Mouse (Mus musculus): ENCODE measurements around the gene Arl4d.
"Not testable (repeated sequence)": the region's sequence is repeated elsewhere in the genome, so short reads cannot be mapped to it uniquely, and the experiment has no call there.

Gene Arl4d

DNA sequence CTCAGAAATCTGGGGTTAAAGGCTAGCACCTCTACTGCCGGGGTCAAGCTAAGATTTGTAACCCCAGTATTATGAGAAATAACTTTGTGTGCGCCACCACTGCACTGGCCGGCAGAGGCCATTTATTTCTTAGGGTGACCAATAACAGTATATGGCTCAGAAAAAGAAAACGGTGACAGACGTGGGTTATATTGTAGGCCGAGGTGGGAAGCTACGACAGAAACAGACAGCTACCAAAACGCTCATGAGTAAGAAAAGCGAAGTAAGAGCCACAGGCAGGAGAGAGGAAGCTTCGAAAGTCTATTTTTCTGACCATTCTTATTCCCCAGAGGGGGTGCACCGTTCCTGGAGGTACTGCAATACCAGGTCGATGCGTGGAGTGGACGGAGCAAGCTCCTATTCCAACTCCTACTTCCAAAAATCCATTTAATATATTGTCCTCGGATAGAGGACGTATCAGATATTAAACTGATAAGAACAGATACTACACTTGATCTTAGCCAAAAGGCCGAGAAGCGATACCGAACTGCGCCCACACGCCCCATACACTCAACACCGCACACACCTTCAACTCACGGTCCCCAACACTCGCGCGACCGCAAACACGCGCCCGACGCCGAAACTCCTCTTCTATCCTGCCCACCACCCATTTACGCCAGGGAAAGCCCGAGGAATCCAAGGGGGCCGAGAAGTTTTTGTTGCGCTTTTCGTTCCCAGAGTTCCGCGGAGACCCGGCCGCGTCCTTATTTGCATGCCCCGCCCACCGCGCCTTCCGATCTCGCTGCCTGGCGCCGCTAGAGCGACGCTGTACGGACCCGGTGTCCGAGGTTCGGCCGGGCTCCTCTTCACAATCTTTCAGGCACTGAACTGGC is 19.7 kb upstream of the Arl4d start:
- DNase-seq (ENCODE audit: low spot score), result peak; percentile 88

DNA sequence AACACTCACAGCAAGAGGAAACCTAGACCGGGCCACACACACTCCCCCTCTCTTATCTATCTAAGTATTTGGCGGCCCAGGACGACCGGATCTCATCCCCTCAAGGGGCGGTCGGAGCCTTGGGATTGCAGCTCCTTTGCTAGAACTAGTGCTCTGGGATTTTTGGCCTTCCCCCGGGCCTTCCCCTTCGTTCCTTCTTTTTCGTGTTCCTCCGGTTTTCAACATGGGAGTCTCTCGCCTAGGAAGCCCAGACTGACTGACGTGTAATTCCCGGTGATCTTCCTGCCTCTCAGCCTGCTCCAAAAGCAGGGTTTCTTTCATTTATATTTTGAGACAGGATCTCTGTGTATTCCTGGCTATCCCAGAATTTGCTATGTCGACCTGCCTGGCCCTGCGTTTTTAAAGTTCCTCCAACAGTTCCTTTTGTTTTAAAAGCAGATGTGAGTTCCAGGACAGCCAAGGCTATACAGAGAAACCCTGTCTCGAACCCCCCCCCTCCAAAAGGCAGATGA is 19.0 kb upstream of the Arl4d start:
- DNase-seq (ENCODE audit: low spot score), result not testable (repeated sequence)

DNA sequence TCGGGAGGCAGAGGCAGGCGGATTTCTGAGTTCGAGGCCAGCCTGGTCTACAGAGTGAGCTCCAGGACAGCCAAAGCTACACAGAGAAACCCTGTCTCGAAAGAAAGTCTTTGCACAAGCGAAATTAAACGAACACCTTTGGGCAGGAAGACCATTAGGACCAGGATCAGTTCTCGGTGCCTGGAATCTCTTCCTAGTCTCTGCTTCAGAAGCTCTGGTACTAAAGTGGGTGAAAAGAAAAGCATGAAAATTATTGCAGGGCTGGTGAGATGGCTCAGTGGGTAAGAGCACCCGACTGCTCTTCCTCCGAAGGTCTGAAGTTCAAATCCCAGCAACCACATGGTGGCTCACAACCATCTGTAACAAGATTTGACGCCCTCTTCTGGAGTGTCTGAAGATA is 18.2 kb upstream of the Arl4d start:
- not testable (repeated sequence) for DNase-seq (ENCODE audit: low spot score)

DNA sequence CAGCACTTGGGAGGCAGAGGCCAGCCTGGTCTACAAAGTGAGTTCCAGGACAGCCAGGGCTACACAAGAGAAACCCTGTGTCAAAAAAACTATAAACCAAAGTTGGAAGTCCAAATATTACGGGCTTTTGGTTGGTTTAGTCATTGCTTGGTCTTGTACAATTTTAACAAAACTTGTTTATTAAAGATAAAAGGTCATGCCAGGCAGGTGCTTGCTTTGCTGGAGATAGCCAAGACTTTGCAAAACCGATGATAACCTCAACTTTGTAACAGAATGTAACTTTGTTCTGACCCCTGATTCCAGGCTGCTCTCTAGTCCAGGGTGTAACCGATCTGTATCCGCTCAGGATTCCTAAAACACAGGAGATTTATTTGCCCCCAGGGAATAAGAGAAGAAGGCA is 9.0 kb upstream of the Arl4d start:
- DNase-seq (ENCODE audit: low spot score), result no peak

DNA sequence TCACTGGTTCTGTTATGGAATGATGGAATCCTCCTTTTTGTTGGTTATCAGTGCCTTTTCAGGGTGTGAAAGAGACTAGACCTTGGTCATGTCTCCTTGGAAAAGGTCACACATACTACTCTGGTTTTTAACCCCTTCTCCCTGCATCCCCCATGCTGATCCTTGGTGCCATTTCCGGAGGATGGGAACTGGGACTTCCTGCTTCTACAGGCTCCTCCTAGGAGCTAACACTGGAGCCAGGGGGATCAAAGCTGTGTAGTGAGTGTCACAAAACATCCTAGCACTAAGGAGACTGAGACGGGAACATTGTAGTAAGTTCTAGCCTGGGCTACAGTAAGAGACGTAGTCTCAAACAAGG is 7.8 kb upstream of the Arl4d start:
- peak; percentile 43 for DNase-seq (ENCODE audit: low spot score)

DNA sequence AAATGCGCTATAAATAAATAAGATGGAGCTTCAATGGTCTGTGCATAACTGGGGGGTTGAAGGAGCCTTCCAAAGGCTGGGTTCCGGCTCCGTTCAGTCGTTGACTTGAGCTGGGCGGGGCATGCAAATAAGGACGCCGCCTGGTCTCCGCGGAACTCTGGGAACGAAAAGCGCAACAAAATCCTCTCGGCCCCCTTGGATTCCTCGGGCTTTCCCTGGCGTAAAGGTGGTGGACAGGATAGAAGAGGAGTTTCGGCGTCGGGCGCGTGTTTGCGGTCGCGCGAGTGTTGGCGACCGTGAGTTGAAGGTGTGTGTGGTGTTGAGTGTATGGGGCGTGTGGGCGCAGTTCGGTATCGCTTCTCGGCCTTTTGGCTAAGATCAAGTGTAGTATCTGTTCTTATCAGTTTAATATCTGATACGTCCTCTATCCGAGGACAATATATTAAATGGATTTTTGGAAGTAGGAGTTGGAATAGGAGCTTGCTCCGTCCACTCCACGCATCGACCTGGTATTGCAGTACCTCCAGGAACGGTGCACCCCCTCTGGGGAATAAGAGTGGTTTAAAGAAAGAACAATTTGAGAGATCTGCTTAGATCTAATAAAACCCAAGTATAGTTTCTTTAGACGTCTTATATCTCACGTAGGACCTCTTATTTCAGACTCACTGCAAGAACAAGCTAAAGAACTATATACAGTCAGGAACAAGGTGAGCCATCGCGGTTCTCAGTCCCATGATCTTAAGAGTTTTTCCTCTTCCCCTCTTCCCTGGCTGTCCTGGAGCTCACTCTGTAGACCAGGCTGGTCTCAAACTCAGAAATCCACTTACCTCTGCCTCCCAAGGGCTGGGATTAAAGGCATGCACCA is 7.2 kb upstream of the Arl4d start:
- DNase-seq (ENCODE audit: low spot score), result peak; percentile 93

DNA sequence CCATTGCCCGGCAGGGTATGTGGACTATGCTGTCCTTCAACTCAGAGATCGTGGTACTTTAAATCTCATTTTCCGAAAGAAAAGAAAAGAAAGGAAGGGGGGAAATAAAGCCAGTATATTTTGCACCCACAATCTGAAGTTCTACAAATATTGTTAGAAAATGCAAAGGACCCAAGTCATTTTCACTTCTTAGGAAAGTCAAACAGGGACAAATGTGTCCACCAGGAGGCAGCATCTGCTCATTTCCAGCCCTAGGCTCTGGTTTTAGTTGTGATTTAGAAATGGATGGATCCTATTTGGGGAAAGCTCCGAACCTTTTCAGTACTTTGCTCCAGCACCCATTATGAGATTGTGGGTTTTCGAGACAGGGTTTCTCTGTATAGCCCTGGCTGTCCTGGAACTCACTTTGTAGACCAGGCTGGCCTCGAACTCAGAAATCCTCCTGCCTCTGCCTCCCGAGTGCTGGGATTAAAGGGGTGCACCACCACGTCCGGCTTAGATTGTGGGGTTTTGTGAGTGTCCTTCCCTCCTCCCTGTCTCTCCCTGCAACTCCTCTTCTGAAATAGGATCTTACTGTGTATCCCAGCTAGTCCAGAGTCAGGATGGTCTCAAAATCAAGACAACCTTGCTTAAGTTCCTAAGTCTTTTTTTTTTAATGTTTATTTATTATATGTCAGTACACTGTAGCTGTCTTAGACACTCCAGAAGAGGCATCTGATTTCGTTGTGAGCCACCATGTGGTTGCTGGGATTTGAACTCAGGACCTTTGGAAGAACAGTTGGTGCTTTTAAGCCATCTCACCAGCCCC is 6.4 kb upstream of the Arl4d start:
- DNase-seq (ENCODE audit: low spot score), result peak; percentile 87

DNA sequence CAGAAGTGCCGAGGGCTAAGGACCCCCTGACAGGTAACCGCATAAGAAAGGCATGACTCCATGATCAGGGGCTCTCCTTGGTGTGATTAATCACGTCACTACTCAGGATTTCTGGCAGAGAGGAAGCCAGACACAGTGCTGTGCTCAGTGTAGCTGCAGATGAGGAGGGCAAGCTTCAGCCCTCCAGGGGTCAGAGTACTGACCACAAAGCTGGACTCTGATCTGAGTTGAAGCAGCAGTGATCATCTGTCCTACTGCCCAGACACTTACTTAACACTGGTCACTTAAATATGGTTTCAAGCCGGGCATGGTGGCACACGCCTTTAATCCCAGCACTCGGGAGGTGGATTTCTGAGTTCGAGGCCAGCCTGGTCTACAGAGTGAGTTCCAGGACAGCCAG is 4.2 kb upstream of the Arl4d start:
- no peak for DNase-seq (ENCODE audit: low spot score)

DNA sequence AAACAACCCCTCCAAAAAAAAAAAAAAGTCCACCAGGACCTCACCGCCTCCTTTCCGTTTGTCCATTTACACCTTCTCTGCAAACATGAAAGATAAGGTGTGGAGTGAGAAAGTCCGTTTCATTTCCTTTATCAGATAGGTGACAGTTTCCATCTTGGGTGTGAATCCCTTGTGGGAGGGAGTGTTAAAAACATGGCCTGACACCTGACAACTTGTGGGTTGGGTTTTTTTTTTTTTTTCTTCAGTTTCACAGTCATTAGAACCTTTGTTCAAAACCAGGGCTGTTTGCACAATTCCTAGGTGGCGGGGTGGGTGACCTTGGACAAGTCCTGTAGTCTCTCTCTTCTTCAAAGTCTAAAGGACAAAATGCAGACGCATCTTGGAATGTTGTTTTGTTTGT is 3.6 kb upstream of the Arl4d start:
- no peak for DNase-seq (ENCODE audit: low spot score)

DNA sequence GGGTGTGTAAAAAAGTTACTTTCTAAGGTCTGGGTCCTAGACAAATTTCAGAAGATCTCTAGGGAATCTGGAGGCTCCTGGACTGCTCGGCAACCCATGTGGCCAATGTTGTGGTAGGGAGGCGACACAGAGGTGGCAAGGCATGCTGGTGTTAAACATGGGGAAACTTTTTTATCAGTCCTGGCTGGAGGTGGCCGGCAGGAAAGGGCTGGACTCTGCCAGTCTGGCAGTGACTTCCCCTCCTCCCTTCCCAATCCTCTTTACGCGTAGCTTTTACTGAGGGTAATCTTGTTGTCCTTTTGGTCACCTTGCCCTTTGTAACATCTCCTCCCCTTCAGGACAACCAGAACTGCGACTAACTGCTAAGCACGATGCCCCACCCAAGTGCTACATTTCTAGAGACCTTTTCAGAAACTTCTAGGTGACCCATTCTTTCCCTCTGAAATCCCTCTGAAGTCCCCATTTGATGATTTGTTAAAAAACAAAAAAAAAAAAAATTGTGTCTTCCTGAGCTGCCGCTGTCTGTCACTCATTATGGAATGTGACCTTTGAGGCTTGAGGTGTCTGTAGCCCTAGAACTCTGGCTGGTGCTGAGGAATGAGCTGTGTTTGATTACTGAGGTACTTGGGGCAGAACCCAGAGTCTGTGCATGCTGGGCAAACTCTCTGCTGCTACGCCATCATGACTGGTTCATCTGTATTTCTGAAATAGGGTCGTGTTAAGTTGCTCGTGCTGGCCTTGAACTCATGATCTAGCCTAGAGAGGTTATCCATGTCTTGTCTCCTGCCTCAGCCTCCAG is 1.9 kb upstream of the Arl4d start:
- DNase-seq (ENCODE audit: low spot score), result no peak

DNA sequence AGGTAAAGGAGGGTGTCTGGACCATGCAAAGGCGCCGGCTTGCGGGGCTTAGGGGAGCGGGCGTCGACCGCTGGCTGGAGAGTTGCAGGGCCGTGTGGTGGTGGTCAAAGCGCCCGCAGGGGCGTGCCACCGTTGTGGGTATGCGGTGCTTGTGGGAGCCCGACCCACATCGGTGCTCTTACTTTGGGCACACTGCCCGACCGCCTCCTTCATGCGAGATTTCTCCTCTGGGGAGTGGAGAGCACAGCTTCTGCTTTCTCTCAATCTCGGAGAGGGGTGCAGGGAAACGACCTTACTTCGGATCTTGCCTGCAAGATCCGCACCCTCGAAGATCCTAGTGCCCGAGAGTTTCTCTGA is 273 bp downstream of the Arl4d start:
- DNase-seq (ENCODE audit: low spot score), result no peak

DNA sequence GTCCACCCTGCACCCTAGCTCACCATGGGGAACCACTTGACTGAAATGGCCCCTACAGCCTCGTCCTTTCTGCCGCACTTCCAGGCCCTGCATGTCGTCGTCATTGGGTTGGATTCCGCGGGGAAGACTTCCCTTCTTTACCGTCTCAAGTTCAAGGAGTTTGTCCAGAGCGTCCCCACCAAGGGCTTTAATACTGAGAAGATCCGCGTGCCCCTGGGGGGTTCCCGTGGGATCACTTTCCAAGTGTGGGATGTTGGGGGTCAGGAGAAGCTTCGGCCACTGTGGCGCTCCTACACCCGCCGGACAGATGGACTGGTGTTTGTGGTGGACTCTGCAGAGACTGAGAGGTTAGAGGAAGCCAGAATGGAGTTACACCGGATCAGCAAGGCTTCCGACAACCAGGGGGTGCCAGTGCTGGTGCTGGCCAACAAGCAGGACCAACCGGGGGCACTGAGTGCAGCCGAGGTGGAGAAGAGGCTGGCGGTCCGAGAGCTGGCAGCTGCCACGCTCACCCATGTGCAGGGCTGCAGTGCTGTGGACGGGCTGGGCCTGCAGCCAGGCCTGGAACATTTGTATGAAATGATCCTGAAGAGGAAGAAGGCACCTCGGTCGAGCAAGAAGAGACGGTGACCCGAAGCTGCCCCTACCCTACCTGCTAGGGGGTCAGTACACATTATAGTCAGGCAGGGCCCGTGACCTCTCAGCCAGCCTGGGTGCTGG is 1.4 kb downstream of the Arl4d start:
- DNase-seq (ENCODE audit: low spot score), result no peak

DNA sequence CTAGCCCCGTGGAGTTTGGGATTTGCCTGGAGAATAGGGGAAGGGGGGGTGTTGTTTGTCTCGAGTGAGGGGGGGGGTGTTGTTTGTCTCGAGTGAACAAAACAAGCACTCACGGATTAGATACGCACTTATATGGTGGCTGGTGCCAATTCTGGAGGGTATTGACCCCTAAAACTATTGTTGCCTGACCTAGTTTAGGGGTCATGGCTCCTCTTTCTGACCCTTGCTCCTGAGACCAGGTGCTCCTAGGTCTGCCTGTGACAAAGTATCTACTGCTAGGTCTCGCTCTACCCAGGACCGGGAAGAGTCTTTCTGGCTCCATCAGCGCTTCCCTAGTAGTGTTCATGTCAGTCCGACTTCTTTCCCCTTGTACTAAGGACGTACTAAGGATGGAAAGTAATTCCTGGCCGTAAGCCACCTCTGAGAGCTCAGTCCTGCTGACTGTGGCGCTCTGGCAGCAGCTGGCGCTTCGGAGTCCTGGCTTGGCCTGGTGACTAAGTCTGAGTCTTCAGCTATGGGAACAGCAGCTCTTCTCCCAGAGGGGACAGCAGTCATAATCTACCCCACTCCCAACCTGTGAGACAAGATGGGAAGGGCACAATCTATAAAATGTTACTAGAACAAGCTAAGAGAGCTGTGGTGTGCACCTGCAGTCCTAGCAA is 2.7 kb downstream of the Arl4d start:
- no peak for DNase-seq (ENCODE audit: low spot score)

DNA sequence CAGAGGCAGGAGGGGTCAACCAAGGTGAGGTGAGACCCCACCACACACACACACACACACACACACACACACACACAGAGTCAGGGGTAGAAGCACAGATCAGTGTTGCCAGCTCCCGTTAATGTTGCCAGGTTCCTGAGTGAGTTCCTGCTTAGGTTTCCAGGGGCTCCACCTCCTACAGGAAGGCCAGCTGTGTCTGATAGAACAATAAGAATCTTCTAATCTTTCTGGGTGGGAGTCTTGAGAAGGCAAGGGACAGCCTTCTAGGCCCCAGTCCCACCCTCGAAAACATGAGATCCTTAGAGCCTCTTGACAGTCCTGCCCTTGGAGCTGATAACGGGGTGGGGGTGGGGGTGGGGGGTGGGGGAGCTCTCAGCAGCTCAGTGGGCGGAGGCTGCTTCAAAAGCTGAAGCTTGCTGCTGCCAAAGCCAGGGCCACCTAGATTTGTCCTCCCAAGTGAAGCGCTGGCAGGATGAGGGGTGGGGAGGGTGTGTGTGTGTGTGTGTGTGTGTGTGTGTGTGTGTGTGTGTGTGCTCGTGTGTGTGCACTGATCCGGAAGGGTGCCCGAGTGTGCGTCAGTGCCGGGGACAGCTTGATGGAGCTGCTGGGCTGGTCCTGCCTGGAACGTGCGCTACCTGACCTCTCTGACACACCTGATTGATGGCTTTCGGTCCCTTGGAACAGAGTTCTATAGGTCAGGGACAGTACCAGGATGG is 3.4 kb downstream of the Arl4d start:
- DNase-seq (ENCODE audit: low spot score), result peak; percentile 42

DNA sequence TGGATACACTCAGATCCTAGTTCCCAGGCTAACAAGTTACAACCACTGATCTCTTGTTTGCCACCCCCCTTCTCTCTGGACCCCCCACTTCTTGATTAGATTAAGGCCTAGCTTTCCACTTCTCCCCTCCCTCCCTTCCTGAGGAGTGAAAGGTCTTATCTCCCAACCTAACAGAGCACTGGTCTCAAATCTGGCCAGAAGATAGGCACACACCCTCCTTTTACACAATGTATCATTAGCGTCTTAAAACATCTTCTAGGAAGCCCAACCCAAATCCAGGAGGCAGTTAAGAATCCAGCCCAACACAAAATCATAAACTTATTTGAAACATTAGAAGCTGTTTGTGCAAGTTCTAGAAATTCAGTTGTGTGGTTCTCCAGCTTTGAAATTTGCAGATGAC is 5.0 kb downstream of the Arl4d start:
- no peak for DNase-seq (ENCODE audit: low spot score)

DNA sequence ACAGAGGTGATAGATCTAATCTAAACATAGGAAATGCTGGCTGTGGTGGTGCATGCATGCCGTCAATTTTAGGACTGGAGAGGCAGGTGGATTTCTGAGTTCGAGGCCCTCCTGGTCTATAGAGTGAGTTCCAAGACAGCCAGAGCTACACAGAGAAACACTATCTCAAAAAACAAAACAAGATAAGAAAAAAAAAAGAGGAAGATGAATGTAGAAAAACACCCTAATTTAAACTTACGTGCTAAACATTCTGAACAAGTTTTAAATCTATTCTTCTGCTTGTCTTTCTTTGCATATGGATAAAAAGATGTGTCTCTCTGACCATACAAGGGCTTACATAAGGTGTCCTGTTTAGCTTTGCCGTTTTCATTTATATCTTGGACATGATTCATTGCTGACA is 5.9 kb downstream of the Arl4d start:
- DNase-seq (ENCODE audit: low spot score), result no peak

DNA sequence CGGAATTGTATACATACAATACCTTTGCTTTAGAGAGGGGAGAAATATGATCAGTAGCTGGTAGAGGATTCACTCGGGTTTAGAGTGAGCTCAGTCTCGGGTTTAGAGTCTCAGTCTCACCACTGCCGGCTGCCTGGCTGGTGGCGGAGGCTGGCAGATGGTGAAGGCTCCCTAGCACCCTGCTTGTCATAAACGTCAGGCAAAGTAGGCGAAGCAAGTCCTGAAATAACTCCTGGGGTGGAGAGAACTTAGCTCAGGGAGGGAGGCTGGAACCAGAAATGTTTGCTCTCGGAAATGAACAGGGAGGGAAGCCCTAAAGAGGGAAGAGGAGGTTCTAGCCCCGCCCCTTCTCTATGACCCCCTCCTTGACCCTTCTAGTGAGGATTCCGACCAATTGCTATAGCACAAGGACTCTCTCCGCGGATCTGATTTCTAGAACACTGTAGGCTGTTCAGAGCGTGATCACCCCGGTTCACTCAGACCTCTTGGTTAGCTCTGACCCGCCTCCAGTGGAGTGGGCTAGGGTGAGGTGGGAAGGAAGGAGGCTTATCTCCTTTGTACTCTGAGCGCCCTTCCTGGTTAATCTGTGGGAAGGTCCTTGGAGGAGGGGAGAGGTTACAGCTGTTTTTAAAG is 7.8 kb downstream of the Arl4d start:
- DNase-seq (ENCODE audit: low spot score), result peak; percentile 45

DNA sequence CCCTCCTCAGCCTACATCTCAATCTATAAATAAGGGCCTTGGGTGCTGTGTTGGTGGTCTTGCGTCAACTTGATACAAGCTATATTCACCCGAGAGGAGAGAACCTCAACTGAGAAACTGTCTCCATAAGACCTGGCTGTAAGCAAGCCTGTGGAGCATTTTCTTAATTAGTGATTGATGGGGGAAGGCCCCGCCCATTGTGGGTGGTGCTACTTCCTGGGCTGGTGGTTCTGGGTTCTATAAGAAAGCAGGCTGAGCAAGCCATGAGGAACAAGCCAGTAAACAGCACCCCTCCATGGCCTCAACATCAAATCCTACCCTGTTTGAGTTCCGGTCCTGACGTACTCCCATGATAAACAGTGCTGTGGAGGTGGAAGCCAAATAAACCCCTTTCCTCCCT is 8.8 kb downstream of the Arl4d start:
- DNase-seq (ENCODE audit: low spot score), result no peak

DNA sequence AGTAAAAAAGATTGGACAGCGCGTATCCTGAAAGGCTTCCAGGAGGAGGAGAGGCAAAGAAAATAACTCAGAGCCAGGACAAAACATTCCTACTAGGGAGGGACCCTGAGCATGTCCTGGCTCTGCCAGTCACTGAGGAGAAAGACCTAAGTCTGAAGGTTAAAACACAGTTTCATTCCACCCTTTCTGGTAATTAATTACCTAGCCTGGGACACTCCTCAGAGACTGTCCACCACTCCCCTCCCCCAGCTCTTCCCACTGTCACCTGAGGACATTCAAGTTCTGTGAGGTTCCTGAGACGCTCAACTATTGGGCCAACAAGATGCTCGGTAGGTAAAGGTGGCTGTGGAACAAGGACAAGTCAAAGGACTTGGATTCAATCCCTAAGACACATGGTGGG is 10.0 kb downstream of the Arl4d start:
- no peak for DNase-seq (ENCODE audit: low spot score)
